Mouse (Mus musculus) spleen, postnatal 4 days (tissue): ENCODE measurements around the gene Mrps15.
"Not testable (repeated sequence)": the region's sequence is repeated elsewhere in the genome, so short reads cannot be mapped to it uniquely, and the experiment has no call there.

ENCODE experiments used
- DNase-seq, 2 experiments: peaks; one replicate each; pipeline ENCODE4 v3.0.0; 2022; ENCODE audit warnings: low spot score in 2 of 2

The Mrps15 gene

GRCm38 (mm10) chr4:126077833-126078232 lies 31.1 kb downstream of the Mrps15 start:
- DNase-seq = no peak

GRCm38 (mm10) chr4:126079266-126079665 lies 32.5 kb downstream of the Mrps15 start:
- DNase-seq = no peak

- DNase-seq = no peak
Measured at GRCm38 (mm10) chr4:126081601-126082000, 34.9 kb downstream of the Mrps15 start.

- DNase-seq = no peak
Measured at GRCm38 (mm10) chr4:126083021-126083420, 36.3 kb downstream of the Mrps15 start.

GRCm38 (mm10) chr4:126084382-126084781 lies 37.7 kb downstream of the Mrps15 start:
- no peak for DNase-seq

GRCm38 (mm10) chr4:126085996-126086576 lies 39.4 kb downstream of the Mrps15 start:
- DNase-seq = peak; percentile 80 to 92

GRCm38 (mm10) chr4:126090101-126090847 lies 43.5 kb downstream of the Mrps15 start:
- DNase-seq = no peak

GRCm38 (mm10) chr4:126090848-126091124 lies 44.1 kb downstream of the Mrps15 start:
- DNase-seq = no peak

- no peak for DNase-seq
Measured at GRCm38 (mm10) chr4:126091873-126092272, 45.1 kb downstream of the Mrps15 start.

GRCm38 (mm10) chr4:126095622-126096430 lies 49.1 kb downstream of the Mrps15 start:
- not testable (repeated sequence) for DNase-seq

- peak; percentile 90 to 94 for DNase-seq
Measured at GRCm38 (mm10) chr4:126096464-126097111, 49.9 kb downstream of the Mrps15 start, which contains the start of gene Lsm10. Gene Lsm10, plus strand, starts transcription at chr4:126096623.

- no peak for DNase-seq
Measured at GRCm38 (mm10) chr4:126097711-126098253, 51.1 kb downstream of the Mrps15 start.

GRCm38 (mm10) chr4:126099365-126099764 lies 52.6 kb downstream of the Mrps15 start:
- no peak for DNase-seq

- no peak for DNase-seq
Measured at GRCm38 (mm10) chr4:126100764-126101163, 54.0 kb downstream of the Mrps15 start.

- DNase-seq = peak in 1 of 2 experiments; percentile 38
Measured at GRCm38 (mm10) chr4:126102061-126102841, 55.5 kb downstream of the Mrps15 start.

- DNase-seq = peak; percentile 82 to 86
Measured at GRCm38 (mm10) chr4:126103057-126103581, 56.4 kb downstream of the Mrps15 start.

GRCm38 (mm10) chr4:126103590-126104068 lies 56.9 kb downstream of the Mrps15 start, which contains the start of gene Stk40:
Gene Stk40, plus strand, starts transcription at chr4:126103957.
- DNase-seq = peak; percentile 95 to 97

- DNase-seq = peak; percentile 35 to 76
Measured at GRCm38 (mm10) chr4:126104261-126105075, 57.7 kb downstream of the Mrps15 start.
